Mouse (Mus musculus): ENCODE results near the gene Ap2a2. TPM values are rescaled to one million over a fixed set of nuclear protein-coding genes. Genes with fewer than 3 reads are reported as not detected.
"Not testable (repeated sequence)": the region's sequence is repeated elsewhere in the genome, so short reads cannot be mapped to it uniquely, and the experiment has no call there.

Gene Ap2a2
- polyA plus RNA-seq, 1 experiment from 2014 or later, result 91.6 TPM

DNA sequence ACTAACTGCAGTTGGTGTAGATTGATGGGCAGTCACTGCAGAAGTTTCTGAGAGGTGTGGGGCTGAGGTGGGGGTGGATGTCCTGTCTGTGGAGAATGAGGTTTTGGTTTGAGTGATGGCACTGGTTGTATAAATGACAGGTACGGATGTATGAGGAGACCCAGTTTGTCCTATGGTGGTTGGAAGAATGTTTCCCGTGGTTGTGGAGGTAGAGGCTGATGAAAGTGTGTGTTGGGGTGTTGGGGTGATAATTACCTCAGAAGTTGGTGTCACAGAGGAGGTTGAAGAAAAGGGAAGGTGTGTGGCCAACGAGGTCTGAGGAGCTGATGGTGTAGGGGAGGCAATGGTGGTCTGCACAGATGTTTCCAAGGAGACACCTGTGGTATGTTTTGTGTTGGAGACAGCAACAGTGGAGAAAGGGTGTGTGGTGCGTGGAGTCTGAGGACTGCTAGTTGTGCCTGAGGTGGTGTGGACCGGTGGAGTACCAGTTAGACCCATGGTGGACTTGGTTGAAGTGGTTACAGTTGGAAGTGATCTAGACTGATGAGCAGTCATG lies 77.4 kb downstream of the Ap2a2 start:
- not testable (repeated sequence) for H3K27me3 ChIP-seq (replicated peaks)
- peaks cover 23% of the 10 kb centered on the region for H3K36me3 ChIP-seq

DNA sequence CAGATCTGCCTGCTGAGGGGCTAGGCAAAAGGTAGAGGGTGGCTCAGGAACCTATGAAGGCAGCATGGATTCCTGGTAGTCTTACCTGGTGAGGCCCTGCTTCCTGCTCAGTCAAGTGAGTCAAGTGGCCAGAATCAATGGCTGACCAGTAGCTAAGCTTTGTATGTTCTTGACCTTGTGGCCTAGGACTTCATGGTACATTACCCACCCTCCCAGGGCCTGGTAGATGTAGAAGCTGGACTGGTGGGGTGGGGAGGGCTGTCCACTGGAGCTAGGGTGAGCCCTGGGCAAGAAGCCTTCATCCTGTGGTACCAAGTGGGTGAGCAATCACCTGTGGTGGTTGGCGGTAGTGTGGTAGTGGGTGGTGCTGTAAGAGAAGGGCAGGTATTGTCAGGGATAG lies 80.4 kb downstream of the Ap2a2 start:
- H3K4me3 ChIP-seq, result no peak overlapping the region
- no peaks in the 10 kb centered on the region for H3K9me3 ChIP-seq (replicated peaks)
- H3K27me3 ChIP-seq (replicated peaks), result no peaks in the 10 kb centered on the region
- peaks cover 23% of the 10 kb centered on the region for H3K4me1 ChIP-seq
- no peak for ATAC-seq
- H3K27ac ChIP-seq, result no peak overlapping the region
- no peak overlapping the region for H3K4me2 ChIP-seq
- no peak overlapping the region for H3K9ac ChIP-seq
- peaks cover 3% of the 10 kb centered on the region; the same call in 1 of the 2 replicates for H3K36me3 ChIP-seq
- WGBS (ENCODE audit: insufficient replicate concordance), result 74% methylated on average over 1 of the region's 1 CpGs

More for the DNA sequence above, 77.4 kb downstream of the Ap2a2 start:
- not testable (repeated sequence) for H3K9ac ChIP-seq; H3K4me2 ChIP-seq; H3K27ac ChIP-seq; H3K4me3 ChIP-seq; H3K9me3 ChIP-seq (replicated peaks)
- WGBS (ENCODE audit: insufficient replicate concordance), result 78% methylated on average over 5 of the region's 5 CpGs
- H3K4me1 ChIP-seq, result peaks cover 10% of the 10 kb centered on the region
- peak; percentile 41 for ATAC-seq

- peaks cover 24% of the 10 kb centered on the region for H3K4me1 ChIP-seq
- H3K9ac ChIP-seq, result no peak overlapping the region
- no peak overlapping the region for H3K27ac ChIP-seq
- WGBS (ENCODE audit: insufficient replicate concordance), result 36% methylated on average over 3 of the region's 3 CpGs
- ATAC-seq, result no peak; the same call in 1 of the 2 replicates
- H3K27me3 ChIP-seq (replicated peaks), result no peaks in the 10 kb centered on the region
- no peaks in the 10 kb centered on the region for H3K36me3 ChIP-seq
- H3K4me3 ChIP-seq, result no peak overlapping the region
- no peak overlapping the region for H3K4me2 ChIP-seq
- no peaks in the 10 kb centered on the region for H3K9me3 ChIP-seq (replicated peaks)
Measured at GRCm38 (mm10) chr7:141643160-141643559, 81.2 kb downstream of the Ap2a2 start.

DNA sequence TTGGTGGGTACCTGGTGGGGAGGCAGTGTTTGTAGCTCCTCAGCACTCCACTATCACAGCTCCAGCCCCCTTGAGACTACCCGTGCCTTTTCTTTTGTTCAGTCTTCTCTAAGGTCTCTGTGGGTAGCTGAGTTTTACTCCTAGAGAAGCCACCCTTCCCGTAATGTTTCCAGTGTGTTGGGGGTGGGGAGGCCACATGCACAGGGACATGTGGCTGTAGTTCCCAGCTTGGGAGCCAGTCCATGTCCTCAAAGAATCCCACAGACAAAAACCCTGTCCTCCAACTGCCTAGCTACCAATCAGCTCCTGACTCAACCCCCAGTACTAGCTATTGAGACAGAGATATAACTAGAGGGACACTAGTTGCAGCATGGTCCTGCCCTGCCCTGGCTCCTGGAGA lies 85.1 kb downstream of the Ap2a2 start:
- Histone ChIP-seq H3K9ac (no peak overlapping the region), H3K27me3 (replicated peaks) (0 out of 2 replicates have a peak, but pooled peaks cover 3% of the 10 kb centered on the region), H3K27ac (no peak overlapping the region), H3K4me1 (peaks cover 46% of the 10 kb centered on the region), H3K36me3 (no peaks in the 10 kb centered on the region), H3K4me3 (no peak overlapping the region), H3K9me3 (replicated peaks) (no peaks in the 10 kb centered on the region), H3K4me2 (no peak overlapping the region)
- no peak for ATAC-seq
- 61% methylated on average over 2 of the region's 2 CpGs for WGBS (ENCODE audit: insufficient replicate concordance)

- H3K4me2 ChIP-seq, result no peak overlapping the region
- H3K4me1 ChIP-seq, result peaks cover 52% of the 10 kb centered on the region
- H3K4me3 ChIP-seq, result no peak overlapping the region
- 0 out of 2 replicates have a peak, but pooled peaks cover 3% of the 10 kb centered on the region for H3K27me3 ChIP-seq (replicated peaks)
- no peaks in the 10 kb centered on the region for H3K9me3 ChIP-seq (replicated peaks)
- no peak overlapping the region for H3K27ac ChIP-seq
- ATAC-seq, result no peak
- 64% methylated on average over 11 of the region's 11 CpGs for WGBS (ENCODE audit: insufficient replicate concordance)
- H3K9ac ChIP-seq, result no peak overlapping the region
- no peaks in the 10 kb centered on the region for H3K36me3 ChIP-seq
Measured at GRCm38 (mm10) chr7:141647815-141648214, 85.8 kb downstream of the Ap2a2 start.

GRCm38 (mm10) chr7:141652191-141652590 lies 90.2 kb downstream of the Ap2a2 start:
- peaks cover 69% of the 10 kb centered on the region for H3K4me1 ChIP-seq
- H3K4me2 ChIP-seq, result peak overlapping the region; percentile 31; the same call in 1 of the 2 replicates
- H3K4me3 ChIP-seq, result no peak overlapping the region
- H3K9me3 ChIP-seq (replicated peaks), result no peaks in the 10 kb centered on the region
- H3K9ac ChIP-seq, result no peak overlapping the region
- WGBS (ENCODE audit: insufficient replicate concordance), result 36% methylated on average over 7 of the region's 7 CpGs
- H3K27ac ChIP-seq, result peak overlapping the region; percentile 30
- H3K36me3 ChIP-seq, result no peaks in the 10 kb centered on the region
- ATAC-seq, result peak; percentile 29; the same call in 1 of the 2 replicates
- 0 out of 2 replicates have a peak, but pooled peaks cover 3% of the 10 kb centered on the region for H3K27me3 ChIP-seq (replicated peaks)

DNA sequence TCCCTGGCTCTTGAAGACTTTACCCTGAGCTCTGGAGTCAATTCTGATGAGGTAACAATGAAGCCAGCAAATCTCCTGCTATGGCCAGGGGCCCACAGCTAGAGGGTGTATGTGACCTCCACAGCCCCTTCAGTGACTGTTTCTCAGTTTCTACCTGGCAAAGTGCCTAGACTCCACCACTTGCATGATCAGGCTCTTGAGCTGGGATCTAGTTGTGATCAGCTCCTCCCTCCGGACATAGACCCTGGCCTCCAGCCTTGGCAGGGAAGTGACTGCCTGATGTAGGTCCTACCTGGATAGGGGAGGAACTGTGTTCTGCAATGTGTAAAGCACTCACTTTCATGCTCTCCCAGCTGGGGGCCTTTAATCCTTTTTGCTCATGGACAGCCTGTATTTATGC lies 98.4 kb downstream of the Ap2a2 start:
- H3K4me2 ChIP-seq, result no peak overlapping the region

DNA sequence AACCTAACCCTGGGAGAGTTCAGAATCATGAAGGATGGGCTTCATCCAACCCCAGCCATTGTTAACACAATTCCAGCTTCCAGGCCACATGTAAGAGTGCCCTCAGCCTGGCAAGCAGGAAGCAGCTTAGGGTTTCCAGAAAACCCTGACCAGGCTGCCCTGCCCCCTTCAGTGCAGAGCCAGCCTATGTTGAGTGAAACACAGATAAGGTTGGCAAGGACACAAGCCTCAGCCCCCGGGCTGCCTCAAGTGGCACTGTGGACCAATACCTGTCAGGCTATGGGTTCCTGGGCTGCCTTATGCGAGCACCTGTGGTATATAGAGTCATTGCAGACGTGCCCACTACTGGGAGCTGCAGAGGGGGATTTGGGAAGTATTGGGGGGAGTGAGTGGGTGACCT lies 99.5 kb downstream of the Ap2a2 start:
- Histone ChIP-seq H3K4me2 (no peak overlapping the region), H3K4me3 (no peak overlapping the region), H3K9ac (no peak overlapping the region), H3K9me3 (replicated peaks) (no peaks in the 10 kb centered on the region), H3K36me3 (no peaks in the 10 kb centered on the region), H3K27me3 (replicated peaks) (0 out of 2 replicates have a peak, but pooled peaks cover 3% of the 10 kb centered on the region), H3K27ac (no peak overlapping the region), H3K4me1 (peaks cover 43% of the 10 kb centered on the region)
- 56% methylated on average over 3 of the region's 3 CpGs for WGBS (ENCODE audit: insufficient replicate concordance)
- no peak for ATAC-seq

More for the DNA sequence above, 98.4 kb downstream of the Ap2a2 start:
- Histone ChIP-seq H3K27ac (no peak overlapping the region), H3K4me1 (peaks cover 52% of the 10 kb centered on the region), H3K9ac (no peak overlapping the region), H3K4me3 (no peak overlapping the region), H3K27me3 (replicated peaks) (0 out of 2 replicates have a peak, but pooled peaks cover 3% of the 10 kb centered on the region), H3K36me3 (no peaks in the 10 kb centered on the region), H3K9me3 (replicated peaks) (no peaks in the 10 kb centered on the region)
- 75% methylated on average over 1 of the region's 1 CpGs for WGBS (ENCODE audit: insufficient replicate concordance)
- no peak for ATAC-seq

DNA sequence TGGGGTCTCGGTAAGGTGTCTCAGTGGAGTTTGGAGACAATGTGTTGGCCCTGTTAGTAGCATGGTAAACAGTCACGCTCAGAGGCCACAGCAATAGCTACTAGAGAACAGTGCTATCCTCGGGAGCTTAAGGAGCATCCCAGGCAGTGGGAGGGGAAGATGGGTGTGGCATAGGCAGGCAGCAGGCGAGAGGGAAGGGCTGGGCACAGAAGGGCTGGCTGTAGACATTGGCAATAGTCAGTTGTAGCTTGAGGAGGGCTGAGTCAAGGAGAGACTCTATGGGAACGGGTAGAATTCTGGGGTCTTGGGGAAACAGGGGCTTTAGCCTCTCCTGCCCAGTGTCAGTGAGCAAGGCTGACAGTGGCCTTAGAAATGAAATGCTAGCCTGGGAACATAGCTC lies 100.2 kb downstream of the Ap2a2 start:
- WGBS (ENCODE audit: insufficient replicate concordance), result 50% methylated on average over 5 of the region's 5 CpGs
- Histone ChIP-seq H3K9ac (no peak overlapping the region), H3K4me1 (peaks cover 38% of the 10 kb centered on the region), H3K36me3 (no peaks in the 10 kb centered on the region), H3K27me3 (replicated peaks) (0 out of 2 replicates have a peak, but pooled peaks cover 3% of the 10 kb centered on the region), H3K9me3 (replicated peaks) (no peaks in the 10 kb centered on the region), H3K4me2 (no peak overlapping the region), H3K4me3 (no peak overlapping the region), H3K27ac (no peak overlapping the region)
- ATAC-seq, result no peak

DNA sequence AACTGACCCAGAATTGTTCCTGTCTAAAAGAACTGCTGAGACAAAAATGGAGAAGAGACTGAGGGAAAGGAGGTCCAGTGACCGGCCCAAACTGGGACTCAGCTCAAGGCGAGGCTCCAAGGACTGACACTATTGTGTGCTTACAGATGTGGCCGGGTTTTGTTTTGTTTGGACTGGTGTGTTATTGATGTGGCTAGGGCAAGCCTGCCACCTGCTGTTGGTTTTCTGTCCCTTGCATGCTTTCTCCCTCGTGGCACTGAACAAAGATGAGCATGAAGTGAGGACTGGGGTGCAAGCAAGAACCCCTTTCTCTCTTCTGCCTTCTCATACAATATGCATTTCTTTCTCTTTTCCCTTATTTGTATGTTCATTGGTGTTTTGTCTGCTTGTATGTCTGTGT lies 104.2 kb downstream of the Ap2a2 start:
- no peak overlapping the region for H3K4me3 ChIP-seq
- H3K4me2 ChIP-seq, result no peak overlapping the region
- peak; percentile 61; the same call in 1 of the 2 replicates for ATAC-seq
- no peak overlapping the region for H3K27ac ChIP-seq
- no peak overlapping the region for H3K9ac ChIP-seq
- H3K9me3 ChIP-seq (replicated peaks), result no peaks in the 10 kb centered on the region
- H3K27me3 ChIP-seq (replicated peaks), result 0 out of 2 replicates have a peak, but pooled peaks cover 9% of the 10 kb centered on the region
- H3K4me1 ChIP-seq, result peaks cover 21% of the 10 kb centered on the region
- H3K36me3 ChIP-seq, result no peaks in the 10 kb centered on the region
- 12% methylated on average over 4 of the region's 4 CpGs for WGBS (ENCODE audit: insufficient replicate concordance)

GRCm38 (mm10) chr7:141669097-141669496 lies 107.1 kb downstream of the Ap2a2 start:
- WGBS (ENCODE audit: insufficient replicate concordance), result 58% methylated on average over 3 of the region's 3 CpGs
- not testable (repeated sequence) for H3K36me3 ChIP-seq; ATAC-seq; H3K9me3 ChIP-seq (replicated peaks); H3K4me3 ChIP-seq; H3K9ac ChIP-seq; H3K27ac ChIP-seq; H3K4me2 ChIP-seq
- Histone ChIP-seq H3K4me1 (peaks cover 26% of the 10 kb centered on the region), H3K27me3 (replicated peaks) (peaks cover 11% of the 10 kb centered on the region)

DNA sequence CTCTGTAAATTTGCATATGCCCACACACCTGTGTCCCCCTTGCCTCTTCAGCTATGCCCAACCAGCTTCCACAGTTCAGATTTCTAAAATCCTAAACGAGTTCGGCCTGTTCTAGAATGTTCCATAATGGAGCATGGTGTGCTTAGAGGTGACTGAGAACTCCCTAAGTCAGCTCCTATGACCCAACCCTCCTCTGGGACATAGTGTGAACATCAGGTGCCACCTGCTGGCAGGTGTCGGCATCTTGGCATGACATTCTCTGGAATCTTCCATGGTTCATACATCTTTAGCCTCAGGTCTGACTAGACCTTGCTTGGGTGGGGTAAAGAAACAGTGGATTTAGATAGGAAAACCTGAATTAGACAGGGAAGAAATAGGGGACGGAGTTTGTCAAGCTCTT lies 109.0 kb downstream of the Ap2a2 start:
- H3K9ac ChIP-seq, result peak overlapping the region; percentile 44; the same call in 1 of the 2 replicates
- peak; percentile 52 for ATAC-seq
- peaks cover 26% of the 10 kb centered on the region for H3K4me1 ChIP-seq
- WGBS (ENCODE audit: insufficient replicate concordance), result 62% methylated on average over 4 of the region's 4 CpGs
- H3K36me3 ChIP-seq, result no peaks in the 10 kb centered on the region
- peak overlapping the region; percentile 82 for H3K27ac ChIP-seq
- peaks cover 11% of the 10 kb centered on the region for H3K27me3 ChIP-seq (replicated peaks)
- no peak overlapping the region for H3K4me3 ChIP-seq
- H3K9me3 ChIP-seq (replicated peaks), result no peaks in the 10 kb centered on the region
- peak overlapping the region; percentile 53 for H3K4me2 ChIP-seq

All from liver, embryonic 12.5 days (tissue).